Mouse (Mus musculus): Measurements from ENCODE around the gene Prdm12. TPM values are rescaled to one million over a fixed set of nuclear protein-coding genes. Genes with fewer than 3 reads are reported as not detected.
A peak's percentile ranks its signal among the peaks of the same experiment; 100 is the strongest.

Gene Prdm12
- polyA plus RNA-seq, 1 experiment from 2014 or later, result not detected

GRCm38 (mm10) chr2:31698209-31698608, 58.4 kb downstream of the Prdm12 start:
- Histone ChIP-seq H3K4me3 (no peak overlapping the region), H3K27me3 (ENCODE audit: insufficient read depth, poor library complexity, severe bottlenecking) (no peaks in the 10 kb centered on the region), H3K36me3 (peaks cover 34% of the 10 kb centered on the region), H3K9me3 (no peaks in the 10 kb centered on the region), H3K4me1 (peaks cover 19% of the 10 kb centered on the region), H3K27ac (no peak overlapping the region)
- no peak for DNase-seq (ENCODE audit: low spot score)

DNA sequence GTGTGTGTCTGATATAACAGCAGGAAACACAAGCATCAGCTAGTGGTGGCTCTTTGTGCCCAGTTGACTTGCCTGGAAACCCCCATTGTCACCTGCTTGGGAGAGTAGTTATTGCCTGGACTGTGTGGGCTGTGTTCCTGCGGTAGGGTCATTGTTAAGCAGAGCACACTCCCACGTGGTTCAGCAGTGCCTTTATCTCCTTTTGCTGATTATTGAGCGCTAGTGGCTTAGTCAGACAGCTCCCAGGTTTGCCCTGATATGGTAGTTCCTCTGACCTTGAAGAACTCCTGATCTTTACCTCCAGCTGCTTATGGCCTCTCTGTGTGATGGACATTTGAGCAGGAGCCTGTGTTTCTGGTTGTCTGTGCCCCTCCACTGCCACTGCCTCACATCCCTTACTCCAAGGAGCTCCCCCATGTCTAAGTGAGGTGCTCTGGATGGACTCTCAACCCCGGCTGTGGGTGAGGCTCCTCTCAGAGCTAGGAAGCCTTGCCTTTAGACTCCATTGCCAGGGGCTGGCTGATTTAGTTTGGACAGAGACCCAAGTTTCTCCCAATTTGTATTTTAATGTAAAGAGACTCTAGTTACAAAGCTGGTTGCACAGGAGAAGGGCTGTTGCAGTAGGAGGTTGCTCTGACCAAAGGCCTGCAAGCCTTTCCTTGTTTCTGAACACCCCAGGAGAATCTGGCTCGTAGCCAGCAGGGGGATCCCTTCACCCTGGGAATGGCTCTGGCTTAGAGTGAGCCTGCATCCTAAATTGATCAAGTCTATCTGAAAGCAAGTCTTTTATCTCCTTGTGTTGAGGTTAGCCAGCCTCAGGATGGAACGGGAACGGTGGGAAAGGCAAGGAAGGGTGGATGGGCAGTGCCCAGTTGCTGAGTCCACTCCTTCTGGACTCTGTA, 61.0 kb downstream of the Prdm12 start:
- DNase-seq (ENCODE audit: low spot score), result no peak
- Histone ChIP-seq H3K27ac (peak overlapping the region; percentile 83), H3K36me3 (peaks cover 27% of the 10 kb centered on the region), H3K4me1 (peaks cover 19% of the 10 kb centered on the region), H3K4me3 (no peak overlapping the region), H3K9me3 (no peaks in the 10 kb centered on the region), H3K27me3 (ENCODE audit: insufficient read depth, poor library complexity, severe bottlenecking) (no peaks in the 10 kb centered on the region)
- WGBS, result 23% methylated on average over 7 of the region's 7 CpGs

- Histone ChIP-seq H3K4me1 (peaks cover 27% of the 10 kb centered on the region), H3K27me3 (ENCODE audit: insufficient read depth, poor library complexity, severe bottlenecking) (no peaks in the 10 kb centered on the region), H3K9me3 (no peaks in the 10 kb centered on the region), H3K36me3 (peaks cover 14% of the 10 kb centered on the region), H3K27ac (no peak overlapping the region), H3K4me3 (no peak overlapping the region)
- DNase-seq (ENCODE audit: low spot score), result no peak
Measured at GRCm38 (mm10) chr2:31703226-31703625, 63.4 kb downstream of the Prdm12 start.

Small RNAs within 50 kb of the gene (microRNA-seq; reads per million reads assigned to microRNA genes)
- gene Mir6998, result 1.0 reads per million

Other genes starting within 250 kb of the Prdm12 start
- gene Ass1, start 169.8 kb upstream of the Prdm12 start, polyA plus RNA-seq (2016; fragmentation: Nextera tagmentation; extraction: Ambion mirVana), result 8.9 and 18.2 TPM in 2 replicates
- gene Fubp3, start 67.4 kb upstream of the Prdm12 start, polyA plus RNA-seq (2016; fragmentation: Nextera tagmentation; extraction: Ambion mirVana), result 58.3 and 72.2 TPM in 2 replicates
- 63.0 and 76.3 TPM in 2 replicates for gene Exosc2, start 30.7 kb downstream of the Prdm12 start, polyA plus RNA-seq (2016; fragmentation: Nextera tagmentation; extraction: Ambion mirVana)
- gene Abl1, start 48.3 kb downstream of the Prdm12 start, polyA plus RNA-seq (2016; fragmentation: Nextera tagmentation; extraction: Ambion mirVana), result 40.5 and 43.1 TPM in 2 replicates
- 0.06 TPM in 1 of 2 replicates, not detected in the other for gene Qrfp, start 170.5 kb downstream of the Prdm12 start, polyA plus RNA-seq (2016; fragmentation: Nextera tagmentation; extraction: Ambion mirVana)
- gene Fibcd1, start 206.0 kb downstream of the Prdm12 start, polyA plus RNA-seq (2016; fragmentation: Nextera tagmentation; extraction: Ambion mirVana), result 0.12 and 0.36 TPM in 2 replicates
- gene Lamc3, start 247.3 kb downstream of the Prdm12 start, polyA plus RNA-seq (2016; fragmentation: Nextera tagmentation; extraction: Ambion mirVana), result 1.7 and 2.2 TPM in 2 replicates

All from heart, embryonic 10.5 days (tissue).